Mouse (Mus musculus) stomach, postnatal 0 days (tissue): ENCODE measurements at regions not wholly inside any gene's neighbourhood (a gene's known extent, or its start where the extent isn't known, plus 50 kb on each side); places are given as distances from the start of the nearest gene placed in this dataset.

Experiments
- CTCF ChIP-seq: IDR thresholded peaks from 2 replicates; pipeline ENCODE4 v1.5.1; 2016; ENCODE audit warnings: antibody characterized with exemption, low read depth, mild to moderate bottlenecking, moderate library complexity
- EP300 ChIP-seq: optimal IDR thresholded peaks from 2 replicates; pipeline ENCODE3; 2016; ENCODE audit warnings: antibody characterized with exemption

- TF ChIP-seq CTCF (no peak), EP300 (no peak)
Observed at GRCm38 (mm10) chr13:118441322-118442064, 54.4 kb upstream of the Mrps30 start.
